Mouse (Mus musculus) adrenal gland, adult (tissue): Measurements from ENCODE around the gene Nepn.
"Not testable (repeated sequence)": the region's sequence is repeated elsewhere in the genome, so short reads cannot be mapped to it uniquely, and the experiment has no call there.

Source experiments
- DNase-seq, 2 experiments: peaks; one replicate each; pipeline ENCODE4 v3.0.0; 2022 to 2023; ENCODE audit warnings: low spot score in 1 of 2; ENCODE audit not compliant: inconsistent age in 2 of 2

The Nepn gene

GRCm38 (mm10) chr10:52388922-52389430, at the start of gene Nepn:
Nepn (plus strand) TSS chr10:52388972.
- DNase-seq, result no peak

- not testable (repeated sequence) for DNase-seq
These were observed 45.4 kb upstream of the Nepn start for GRCm38 (mm10) chr10:52343324-52343723.

GRCm38 (mm10) chr10:52353184-52353583, 35.6 kb upstream of the Nepn start:
- DNase-seq, result no peak

GRCm38 (mm10) chr10:52358467-52358866, 30.3 kb upstream of the Nepn start, which contains the start of gene Gm26741:
Gm26741 (plus strand) TSS chr10:52358767.
- no peak for DNase-seq

GRCm38 (mm10) chr10:52360241-52360735, 28.5 kb upstream of the Nepn start:
- DNase-seq, result no peak

- peak in 1 of 2 experiments; percentile 44 for DNase-seq
These were observed 27.7 kb upstream of the Nepn start for GRCm38 (mm10) chr10:52360862-52361609.

- DNase-seq, result no peak
These were observed 20.4 kb upstream of the Nepn start for GRCm38 (mm10) chr10:52368376-52368775.

- DNase-seq, result no peak
These were observed 14.9 kb upstream of the Nepn start for GRCm38 (mm10) chr10:52373834-52374233.

GRCm38 (mm10) chr10:52374651-52375050, 14.1 kb upstream of the Nepn start:
- no peak for DNase-seq

- no peak for DNase-seq
These were observed 12.3 kb upstream of the Nepn start for GRCm38 (mm10) chr10:52376422-52376821.

GRCm38 (mm10) chr10:52377813-52378212, 11.0 kb upstream of the Nepn start:
- no peak for DNase-seq

GRCm38 (mm10) chr10:52381321-52381801, 7.4 kb upstream of the Nepn start:
- DNase-seq, result no peak

- peak; percentile 98 to 100 for DNase-seq
These were observed 6.8 kb upstream of the Nepn start, which contains the start of gene Gopc for GRCm38 (mm10) chr10:52381845-52382591. Gopc (minus strand) TSS chr10:52382124.

GRCm38 (mm10) chr10:52383022-52383421, 5.8 kb upstream of the Nepn start:
- peak; percentile 9 to 65 for DNase-seq

- DNase-seq, result no peak
These were observed 5.2 kb upstream of the Nepn start for GRCm38 (mm10) chr10:52383522-52383921.

GRCm38 (mm10) chr10:52384823-52385610, 3.8 kb upstream of the Nepn start:
- DNase-seq, result peak; percentile 34 to 82

- DNase-seq, result no peak
These were observed 1.6 kb upstream of the Nepn start for GRCm38 (mm10) chr10:52387192-52387591.

GRCm38 (mm10) chr10:52389438-52389837, 666 bp downstream of the Nepn start:
- DNase-seq, result no peak

- no peak for DNase-seq
These were observed 2.4 kb downstream of the Nepn start for GRCm38 (mm10) chr10:52391208-52391607.

GRCm38 (mm10) chr10:52396647-52397046, 7.9 kb downstream of the Nepn start:
- no peak for DNase-seq

GRCm38 (mm10) chr10:52398715-52399114, 9.9 kb downstream of the Nepn start:
- DNase-seq, result no peak
